Mouse (Mus musculus): ENCODE measurements around the gene Higd1a. TPM values are rescaled to one million over a fixed set of nuclear protein-coding genes. Genes with fewer than 3 reads are reported as not detected.
A peak's percentile ranks its signal among the peaks of the same experiment; 100 is the strongest.

The Higd1a gene
- 149 and 169 TPM in 2 replicates for polyA plus RNA-seq (2015; fragmentation: Nextera tagmentation; extraction: Ambion mirVana)

GRCm38 (mm10) chr9:121858153-121858488 is at the start of gene Higd1a:
Gene Higd1a (minus strand): TSS chr9:121858362.
- Histone ChIP-seq H3K4me1 (peaks cover 17% of the 10 kb centered on the region), H3K36me3 (0 out of 2 replicates have a peak, but pooled peaks cover 2% of the 10 kb centered on the region), H3K27me3 (replicated peaks) (no peaks in the 10 kb centered on the region), H3K4me2 (peak within 1 kb of the TSS; percentile 78), H3K9me3 (replicated peaks) (no peaks in the 10 kb centered on the region), H3K9ac (replicated peaks) (peak within 1 kb of the TSS; percentile 83), H3K4me3 (replicated peaks) (peak within 1 kb of the TSS; percentile 76), H3K27ac (replicated peaks) (peak within 1 kb of the TSS; percentile 97)
- 8% methylated on average over 6 of the region's 6 CpGs for WGBS
- ATAC-seq (ENCODE audit: low FRiP score), result no peak

- whole genome bisulfite sequencing, result 75% methylated on average over 10 of the region's 10 CpGs
- ATAC-seq (ENCODE audit: low FRiP score), result no peak
- Histone ChIP-seq H3K4me1 (no peaks in the 10 kb centered on the region), H3K9me3 (replicated peaks) (no peaks in the 10 kb centered on the region), H3K36me3 (no peaks in the 10 kb centered on the region), H3K4me3 (replicated peaks) (no peak overlapping the region), H3K4me2 (no peak overlapping the region), H3K27me3 (replicated peaks) (no peaks in the 10 kb centered on the region), H3K9ac (replicated peaks) (no peak overlapping the region), H3K27ac (replicated peaks) (no peak overlapping the region)
Observed at GRCm38 (mm10) chr9:121907356-121908070, 49.4 kb upstream of the Higd1a start.

- H3K4me1 ChIP-seq, result no peaks in the 10 kb centered on the region
- H3K4me2 ChIP-seq, result no peak overlapping the region
- H3K27ac ChIP-seq (replicated peaks), result no peak overlapping the region
- H3K27me3 ChIP-seq (replicated peaks), result no peaks in the 10 kb centered on the region
- WGBS, result 88% methylated on average over 5 of the region's 5 CpGs
- H3K9me3 ChIP-seq (replicated peaks), result no peaks in the 10 kb centered on the region
- no peak overlapping the region for H3K4me3 ChIP-seq (replicated peaks)
- ATAC-seq (ENCODE audit: low FRiP score), result no peak
- no peak overlapping the region for H3K9ac ChIP-seq (replicated peaks)
- H3K36me3 ChIP-seq, result no peaks in the 10 kb centered on the region
Observed at GRCm38 (mm10) chr9:121906456-121906855, 48.3 kb upstream of the Higd1a start.

- no peak for ATAC-seq (ENCODE audit: low FRiP score)
- Histone ChIP-seq H3K4me2 (no peak overlapping the region), H3K4me3 (replicated peaks) (no peak overlapping the region), H3K4me1 (no peaks in the 10 kb centered on the region), H3K27ac (replicated peaks) (no peak overlapping the region), H3K9me3 (replicated peaks) (no peaks in the 10 kb centered on the region), H3K9ac (replicated peaks) (no peak overlapping the region), H3K27me3 (replicated peaks) (no peaks in the 10 kb centered on the region), H3K36me3 (no peaks in the 10 kb centered on the region)
- WGBS, result 87% methylated on average over 4 of the region's 4 CpGs
Observed at GRCm38 (mm10) chr9:121905556-121906185, 47.5 kb upstream of the Higd1a start.

- no peak overlapping the region for H3K27ac ChIP-seq (replicated peaks)
- H3K4me2 ChIP-seq, result no peak overlapping the region
- no peaks in the 10 kb centered on the region for H3K36me3 ChIP-seq
- 93% methylated on average over 7 of the region's 7 CpGs for WGBS
- no peaks in the 10 kb centered on the region for H3K27me3 ChIP-seq (replicated peaks)
- no peaks in the 10 kb centered on the region for H3K4me1 ChIP-seq
- no peak overlapping the region for H3K9ac ChIP-seq (replicated peaks)
- no peak overlapping the region for H3K4me3 ChIP-seq (replicated peaks)
- ATAC-seq (ENCODE audit: low FRiP score), result no peak
- no peaks in the 10 kb centered on the region for H3K9me3 ChIP-seq (replicated peaks)
Observed at GRCm38 (mm10) chr9:121904946-121905345, 46.8 kb upstream of the Higd1a start.

- WGBS, result 81% methylated on average over 4 of the region's 4 CpGs
- no peak overlapping the region for H3K4me3 ChIP-seq (replicated peaks)
- no peak overlapping the region for H3K9ac ChIP-seq (replicated peaks)
- no peaks in the 10 kb centered on the region for H3K4me1 ChIP-seq
- no peaks in the 10 kb centered on the region for H3K9me3 ChIP-seq (replicated peaks)
- no peak overlapping the region for H3K4me2 ChIP-seq
- no peak overlapping the region for H3K27ac ChIP-seq (replicated peaks)
- no peaks in the 10 kb centered on the region for H3K36me3 ChIP-seq
- H3K27me3 ChIP-seq (replicated peaks), result no peaks in the 10 kb centered on the region
- ATAC-seq (ENCODE audit: low FRiP score), result no peak
Observed at GRCm38 (mm10) chr9:121904319-121904718, 46.2 kb upstream of the Higd1a start.

GRCm38 (mm10) chr9:121903476-121904305 is 45.5 kb upstream of the Higd1a start:
- 85% methylated on average over 8 of the region's 8 CpGs for WGBS
- ATAC-seq (ENCODE audit: low FRiP score), result no peak
- H3K4me1 ChIP-seq, result no peaks in the 10 kb centered on the region
- no peaks in the 10 kb centered on the region for H3K27me3 ChIP-seq (replicated peaks)
- H3K4me2 ChIP-seq, result no peak overlapping the region
- no peaks in the 10 kb centered on the region for H3K36me3 ChIP-seq
- no peak overlapping the region for H3K4me3 ChIP-seq (replicated peaks)
- no peak overlapping the region for H3K27ac ChIP-seq (replicated peaks)
- H3K9me3 ChIP-seq (replicated peaks), result no peaks in the 10 kb centered on the region
- H3K9ac ChIP-seq (replicated peaks), result no peak overlapping the region

GRCm38 (mm10) chr9:121901710-121902700 is 43.8 kb upstream of the Higd1a start:
- H3K9ac ChIP-seq (replicated peaks), result no peak overlapping the region
- no peaks in the 10 kb centered on the region for H3K27me3 ChIP-seq (replicated peaks)
- no peaks in the 10 kb centered on the region for H3K36me3 ChIP-seq
- H3K9me3 ChIP-seq (replicated peaks), result no peaks in the 10 kb centered on the region
- no peak for ATAC-seq (ENCODE audit: low FRiP score)
- no peak overlapping the region for H3K4me2 ChIP-seq
- no peak overlapping the region for H3K27ac ChIP-seq (replicated peaks)
- WGBS, result 82% methylated on average over 5 of the region's 5 CpGs
- H3K4me3 ChIP-seq (replicated peaks), result no peak overlapping the region
- H3K4me1 ChIP-seq, result no peaks in the 10 kb centered on the region

- 86% methylated on average over 5 of the region's 5 CpGs for WGBS
- Histone ChIP-seq H3K27me3 (replicated peaks) (no peaks in the 10 kb centered on the region), H3K4me3 (replicated peaks) (no peak overlapping the region), H3K27ac (replicated peaks) (no peak overlapping the region), H3K4me2 (no peak overlapping the region), H3K9ac (replicated peaks) (no peak overlapping the region), H3K9me3 (replicated peaks) (no peaks in the 10 kb centered on the region), H3K36me3 (no peaks in the 10 kb centered on the region), H3K4me1 (no peaks in the 10 kb centered on the region)
- no peak for ATAC-seq (ENCODE audit: low FRiP score)
Observed at GRCm38 (mm10) chr9:121900282-121900855, 42.2 kb upstream of the Higd1a start.

GRCm38 (mm10) chr9:121899306-121899705 is 41.1 kb upstream of the Higd1a start:
- Histone ChIP-seq H3K27ac (replicated peaks) (no peak overlapping the region), H3K4me3 (replicated peaks) (no peak overlapping the region), H3K9me3 (replicated peaks) (no peaks in the 10 kb centered on the region), H3K9ac (replicated peaks) (no peak overlapping the region), H3K4me1 (no peaks in the 10 kb centered on the region), H3K36me3 (no peaks in the 10 kb centered on the region), H3K4me2 (no peak overlapping the region), H3K27me3 (replicated peaks) (no peaks in the 10 kb centered on the region)
- 78% methylated on average over 6 of the region's 6 CpGs for WGBS
- no peak for ATAC-seq (ENCODE audit: low FRiP score)

GRCm38 (mm10) chr9:121898245-121898644 is 40.1 kb upstream of the Higd1a start, which contains the start of gene Ackr2:
Gene Ackr2 (plus strand): TSS chr9:121898355.
- WGBS, result 80% methylated on average over 9 of the region's 9 CpGs
- Histone ChIP-seq H3K27ac (replicated peaks) (no peak within 1 kb of the TSS), H3K4me3 (replicated peaks) (no peak within 1 kb of the TSS), H3K36me3 (no peaks in the 10 kb centered on the region), H3K9me3 (replicated peaks) (no peaks in the 10 kb centered on the region), H3K9ac (replicated peaks) (no peak within 1 kb of the TSS), H3K27me3 (replicated peaks) (no peaks in the 10 kb centered on the region), H3K4me1 (no peaks in the 10 kb centered on the region), H3K4me2 (no peak within 1 kb of the TSS)
- ATAC-seq (ENCODE audit: low FRiP score), result no peak

Data from neural tube, embryonic 15.5 days (tissue).